Mouse (Mus musculus): ENCODE results near the gene Golt1a. TPM values are rescaled to one million over a fixed set of nuclear protein-coding genes. Genes with fewer than 3 reads are reported as not detected.

The Golt1a gene
- polyA plus RNA-seq, 1 experiment from 2014 or later, result not detected

DNA sequence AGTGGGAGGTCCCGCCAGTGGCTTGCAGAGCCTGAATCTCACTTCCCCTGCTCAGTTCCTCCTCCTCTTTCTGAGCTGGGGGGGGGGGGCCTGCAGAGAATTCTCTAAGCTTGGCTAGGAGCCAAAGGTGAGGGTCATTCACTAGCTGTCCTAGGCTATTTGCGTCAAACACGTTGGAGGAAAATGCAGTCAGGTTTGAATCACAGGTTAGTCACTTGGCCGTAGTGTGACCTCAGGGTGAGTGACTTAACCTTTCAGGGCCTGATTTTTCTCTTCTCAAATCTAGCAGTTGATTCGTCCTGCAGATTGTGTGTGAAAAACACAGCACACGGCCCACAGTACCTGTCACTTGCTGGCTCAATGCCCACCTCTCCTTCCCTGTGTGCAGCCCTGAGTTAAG is 39.3 kb upstream of the Golt1a start:
- H3K27ac ChIP-seq (ENCODE audit: low read depth, low read length), result no peak overlapping the region
- ATAC-seq, result no peak
- 49% methylated on average over 6 of the region's 6 CpGs for WGBS
- no peaks in the 10 kb centered on the region for H3K9me3 ChIP-seq (replicated peaks; ENCODE audit: control insufficient read depth, low read length)
- no peak overlapping the region for H3K4me2 ChIP-seq (ENCODE audit: low read length)
- no peak overlapping the region for H3K4me3 ChIP-seq (ENCODE audit: low read depth, low read length)
- no peak for DNase-seq (ENCODE audit: low spot score)
- H3K9ac ChIP-seq (ENCODE audit: low read length), result no peak overlapping the region
- H3K27me3 ChIP-seq (replicated peaks; ENCODE audit: control insufficient read depth, insufficient read depth, low read length), result no peaks in the 10 kb centered on the region
- peaks cover 51% of the 10 kb centered on the region for H3K36me3 ChIP-seq (ENCODE audit: control insufficient read depth, insufficient read depth, low read length)
- H3K4me1 ChIP-seq (ENCODE audit: control insufficient read depth, insufficient read depth, low read length), result peaks cover 13% of the 10 kb centered on the region

DNA sequence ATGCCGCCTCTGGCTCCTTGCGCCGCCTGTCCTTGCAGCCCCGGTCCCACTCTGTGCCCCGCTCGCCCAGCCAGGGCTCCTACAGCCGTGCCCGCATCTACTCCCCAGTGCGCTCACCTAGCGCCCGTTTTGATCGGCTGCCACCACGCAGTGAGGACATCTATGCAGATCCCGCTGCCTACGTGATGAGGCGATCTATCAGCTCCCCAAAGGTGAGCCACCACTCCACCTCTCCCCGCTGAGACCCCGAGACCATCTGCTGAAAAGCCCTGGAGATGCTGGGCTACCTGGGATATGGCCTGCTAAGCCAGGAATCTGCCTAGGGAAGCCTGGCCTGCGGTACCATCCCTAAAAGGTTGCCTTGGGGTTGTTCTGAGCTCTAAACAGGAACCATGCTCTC is 35.4 kb upstream of the Golt1a start:
- H3K27me3 ChIP-seq (replicated peaks; ENCODE audit: control insufficient read depth, insufficient read depth, low read length), result no peaks in the 10 kb centered on the region
- H3K4me2 ChIP-seq (ENCODE audit: low read length), result no peak overlapping the region
- ATAC-seq (no peak), DNase-seq (ENCODE audit: low spot score) (no peak)
- no peak overlapping the region for H3K9ac ChIP-seq (ENCODE audit: low read length)
- 94% methylated on average over 19 of the region's 19 CpGs for WGBS
- no peak overlapping the region for H3K27ac ChIP-seq (ENCODE audit: low read depth, low read length)
- peaks cover 44% of the 10 kb centered on the region for H3K36me3 ChIP-seq (ENCODE audit: control insufficient read depth, insufficient read depth, low read length)
- H3K4me1 ChIP-seq (ENCODE audit: control insufficient read depth, insufficient read depth, low read length), result no peaks in the 10 kb centered on the region
- no peaks in the 10 kb centered on the region for H3K9me3 ChIP-seq (replicated peaks; ENCODE audit: control insufficient read depth, low read length)
- H3K4me3 ChIP-seq (ENCODE audit: low read depth, low read length), result no peak overlapping the region

DNA sequence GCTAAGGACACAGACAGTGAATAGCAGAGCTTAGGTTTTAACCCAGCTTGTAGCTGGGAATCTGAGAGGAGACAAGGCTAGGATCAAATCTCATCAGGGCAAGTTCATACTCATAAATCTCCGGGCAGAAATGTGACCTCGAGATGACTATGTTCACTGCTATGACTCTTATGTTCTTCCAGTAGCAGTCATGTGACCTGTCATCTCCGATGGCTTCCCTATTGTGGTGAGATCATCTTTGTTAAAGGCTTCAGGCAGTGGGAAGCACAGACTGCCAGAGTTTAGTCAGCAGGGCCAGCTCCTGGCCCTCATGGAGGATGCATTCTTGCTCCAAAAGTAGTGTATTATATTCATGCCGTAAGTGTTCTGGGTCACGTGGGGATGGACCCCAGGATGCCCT is 32.6 kb upstream of the Golt1a start:
- DNase-seq (ENCODE audit: low spot score) (no peak), ATAC-seq (no peak)
- Histone ChIP-seq H3K9me3 (replicated peaks; ENCODE audit: control insufficient read depth, low read length) (no peaks in the 10 kb centered on the region), H3K36me3 (ENCODE audit: control insufficient read depth, insufficient read depth, low read length) (peaks cover 35% of the 10 kb centered on the region), H3K4me1 (ENCODE audit: control insufficient read depth, insufficient read depth, low read length) (no peaks in the 10 kb centered on the region), H3K9ac (ENCODE audit: low read length) (no peak overlapping the region), H3K27ac (ENCODE audit: low read depth, low read length) (no peak overlapping the region), H3K4me2 (ENCODE audit: low read length) (no peak overlapping the region), H3K27me3 (replicated peaks; ENCODE audit: control insufficient read depth, insufficient read depth, low read length) (no peaks in the 10 kb centered on the region), H3K4me3 (ENCODE audit: low read depth, low read length) (no peak overlapping the region)
- 85% methylated on average over 5 of the region's 5 CpGs for WGBS

DNA sequence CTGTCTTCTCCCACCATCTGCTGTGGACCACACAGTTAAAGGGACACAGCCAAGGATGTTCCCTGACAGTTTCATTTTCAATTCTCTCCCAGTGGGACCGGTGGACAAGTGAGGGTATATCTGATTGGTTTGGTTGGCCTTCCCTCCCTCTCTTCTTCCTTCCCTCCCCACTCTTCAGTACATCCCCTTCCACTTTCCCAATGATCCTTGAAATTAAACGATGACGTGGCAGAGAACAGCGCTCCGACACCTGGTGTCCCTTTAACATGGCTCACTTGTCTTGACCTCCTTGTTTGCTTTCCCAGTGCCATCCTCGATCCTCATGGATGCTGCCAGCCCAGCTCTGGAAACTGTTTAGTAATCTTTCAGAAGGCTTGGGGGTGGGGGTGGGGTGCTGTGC is 31.1 kb upstream of the Golt1a start:
- H3K36me3 ChIP-seq (ENCODE audit: control insufficient read depth, insufficient read depth, low read length), result peaks cover 34% of the 10 kb centered on the region

DNA sequence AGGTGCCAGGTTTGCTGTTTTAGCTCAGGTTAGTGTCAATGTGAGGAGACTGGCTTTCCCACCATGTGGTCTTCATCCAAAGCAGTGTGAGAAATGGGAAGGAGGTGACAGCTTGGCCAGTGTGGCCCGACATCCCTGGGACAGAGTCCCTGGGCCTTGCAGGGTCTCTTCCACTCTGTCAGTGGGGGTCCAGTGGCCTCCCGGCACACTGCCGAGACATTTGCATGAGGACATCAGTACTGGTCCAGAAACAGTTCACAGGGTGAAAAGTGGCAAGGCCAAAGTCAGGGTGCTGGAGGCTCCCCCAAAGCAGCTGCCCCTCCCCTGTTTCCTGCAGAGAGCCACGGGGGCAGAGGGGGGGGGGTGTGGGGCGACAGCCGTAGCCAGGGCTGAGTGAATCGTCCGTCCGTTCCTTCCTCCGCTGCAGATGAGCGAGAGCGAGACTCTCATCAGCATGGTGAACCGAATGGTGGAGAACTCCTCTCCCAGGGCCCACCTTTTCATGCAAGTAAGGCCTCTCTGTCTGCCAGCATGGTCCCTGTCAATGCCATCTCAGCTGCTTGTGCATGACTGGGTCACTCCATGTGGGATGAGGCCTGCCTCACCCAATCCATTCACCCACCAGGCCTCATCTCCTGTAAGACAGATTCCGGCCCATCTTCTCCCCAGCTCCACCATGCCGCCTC is 30.5 kb upstream of the Golt1a start:
- H3K27ac ChIP-seq (ENCODE audit: low read depth, low read length), result no peak overlapping the region
- no peak overlapping the region for H3K4me2 ChIP-seq (ENCODE audit: low read length)
- ATAC-seq (no peak), DNase-seq (ENCODE audit: low spot score) (no peak)
- H3K9me3 ChIP-seq (replicated peaks; ENCODE audit: control insufficient read depth, low read length), result no peaks in the 10 kb centered on the region
- no peak overlapping the region for H3K4me3 ChIP-seq (ENCODE audit: low read depth, low read length)
- H3K27me3 ChIP-seq (replicated peaks; ENCODE audit: control insufficient read depth, insufficient read depth, low read length), result no peaks in the 10 kb centered on the region
- 77% methylated on average over 15 of the region's 15 CpGs for WGBS
- no peak overlapping the region for H3K9ac ChIP-seq (ENCODE audit: low read length)
- H3K4me1 ChIP-seq (ENCODE audit: control insufficient read depth, insufficient read depth, low read length), result no peaks in the 10 kb centered on the region
- H3K36me3 ChIP-seq (ENCODE audit: control insufficient read depth, insufficient read depth, low read length), result peaks cover 29% of the 10 kb centered on the region

More for the DNA sequence above, 31.1 kb upstream of the Golt1a start:
- DNase-seq (ENCODE audit: low spot score) (no peak), ATAC-seq (no peak)
- H3K27me3 ChIP-seq (replicated peaks; ENCODE audit: control insufficient read depth, insufficient read depth, low read length), result no peaks in the 10 kb centered on the region
- H3K4me3 ChIP-seq (ENCODE audit: low read depth, low read length), result no peak overlapping the region
- no peaks in the 10 kb centered on the region for H3K9me3 ChIP-seq (replicated peaks; ENCODE audit: control insufficient read depth, low read length)
- no peak overlapping the region for H3K9ac ChIP-seq (ENCODE audit: low read length)
- H3K27ac ChIP-seq (ENCODE audit: low read depth, low read length), result no peak overlapping the region
- H3K4me2 ChIP-seq (ENCODE audit: low read length), result no peak overlapping the region
- WGBS, result 86% methylated on average over 6 of the region's 6 CpGs
- H3K4me1 ChIP-seq (ENCODE audit: control insufficient read depth, insufficient read depth, low read length), result no peaks in the 10 kb centered on the region

DNA sequence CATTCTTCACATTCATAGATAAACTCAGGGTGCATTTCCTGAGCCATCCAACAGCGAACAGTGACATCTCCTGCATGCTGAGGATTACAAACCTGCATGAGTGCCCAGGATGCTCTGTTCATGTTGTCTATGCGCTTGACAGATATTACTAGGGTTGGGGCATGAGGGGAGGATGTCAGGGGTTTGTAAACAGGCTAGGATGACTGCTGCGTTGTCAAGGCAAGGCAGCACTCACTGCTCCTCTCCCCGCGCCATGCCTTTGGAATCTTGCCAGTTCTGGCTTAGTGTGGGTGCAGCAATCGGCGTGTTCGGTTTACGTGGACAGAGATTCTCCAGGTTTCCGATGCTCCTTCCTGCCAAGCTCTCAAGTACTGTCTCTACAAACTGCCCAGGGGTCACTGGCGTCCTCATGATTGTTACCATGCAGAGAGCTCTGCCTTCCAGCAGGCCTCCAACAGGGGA is 29.9 kb upstream of the Golt1a start:
- Histone ChIP-seq H3K4me2 (ENCODE audit: low read length) (no peak overlapping the region), H3K4me3 (ENCODE audit: low read depth, low read length) (no peak overlapping the region), H3K27ac (ENCODE audit: low read depth, low read length) (no peak overlapping the region), H3K36me3 (ENCODE audit: control insufficient read depth, insufficient read depth, low read length) (peaks cover 24% of the 10 kb centered on the region), H3K4me1 (ENCODE audit: control insufficient read depth, insufficient read depth, low read length) (no peaks in the 10 kb centered on the region), H3K27me3 (replicated peaks; ENCODE audit: control insufficient read depth, insufficient read depth, low read length) (no peaks in the 10 kb centered on the region), H3K9me3 (replicated peaks; ENCODE audit: control insufficient read depth, low read length) (no peaks in the 10 kb centered on the region), H3K9ac (ENCODE audit: low read length) (no peak overlapping the region)
- ATAC-seq (no peak), DNase-seq (ENCODE audit: low spot score) (no peak)
- WGBS, result 73% methylated on average over 11 of the region's 11 CpGs

DNA sequence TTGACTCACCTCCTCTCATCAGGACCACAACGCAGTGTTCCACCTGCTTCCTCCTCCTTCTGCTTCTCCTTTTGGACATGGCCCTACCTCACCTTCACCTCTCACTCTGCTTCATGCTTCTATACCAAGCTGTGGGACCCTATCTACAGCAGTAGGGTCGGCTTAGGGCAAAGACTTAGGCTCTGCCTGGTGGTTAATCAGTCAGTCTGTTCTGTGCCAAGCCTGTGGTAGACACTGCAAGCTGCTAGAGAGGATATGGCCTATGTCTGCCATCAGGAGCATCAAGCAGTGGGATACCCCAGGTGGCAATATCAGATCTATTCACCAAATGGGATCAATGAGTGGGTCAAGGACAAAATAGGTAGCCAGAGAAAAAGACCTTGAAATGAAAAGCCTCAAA is 29.1 kb upstream of the Golt1a start:
- Histone ChIP-seq H3K9me3 (replicated peaks; ENCODE audit: control insufficient read depth, low read length) (no peaks in the 10 kb centered on the region), H3K27me3 (replicated peaks; ENCODE audit: control insufficient read depth, insufficient read depth, low read length) (no peaks in the 10 kb centered on the region), H3K4me1 (ENCODE audit: control insufficient read depth, insufficient read depth, low read length) (no peaks in the 10 kb centered on the region), H3K4me2 (ENCODE audit: low read length) (no peak overlapping the region), H3K36me3 (ENCODE audit: control insufficient read depth, insufficient read depth, low read length) (peaks cover 27% of the 10 kb centered on the region), H3K9ac (ENCODE audit: low read length) (no peak overlapping the region), H3K4me3 (ENCODE audit: low read depth, low read length) (no peak overlapping the region), H3K27ac (ENCODE audit: low read depth, low read length) (no peak overlapping the region)
- ATAC-seq (no peak), DNase-seq (ENCODE audit: low spot score) (no peak)
- WGBS, result 90% methylated on average over 2 of the region's 2 CpGs

DNA sequence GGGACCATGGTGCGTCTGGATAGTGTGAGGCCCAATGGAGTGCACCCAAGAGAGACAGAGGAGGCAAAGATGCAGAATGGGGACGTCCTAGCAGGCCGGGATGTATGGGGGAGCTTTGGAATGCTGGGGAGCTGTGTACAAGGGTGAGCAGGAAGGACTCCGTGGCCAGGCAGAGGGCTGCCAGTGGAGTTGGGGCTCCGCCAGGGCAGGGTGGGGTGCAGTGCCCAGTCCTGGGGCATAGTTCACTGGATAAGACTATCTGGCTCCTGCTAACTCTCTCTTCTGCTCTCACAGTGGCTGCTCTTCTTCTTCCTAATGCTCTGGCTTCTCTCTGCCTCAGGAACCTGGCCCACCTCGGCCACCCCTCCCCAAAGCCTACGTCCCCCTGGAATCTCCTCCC is 23.7 kb upstream of the Golt1a start:
- no peak for ATAC-seq
- WGBS, result 86% methylated on average over 7 of the region's 7 CpGs
- peaks cover 54% of the 10 kb centered on the region for H3K36me3 ChIP-seq (ENCODE audit: control insufficient read depth, insufficient read depth, low read length)

DNA sequence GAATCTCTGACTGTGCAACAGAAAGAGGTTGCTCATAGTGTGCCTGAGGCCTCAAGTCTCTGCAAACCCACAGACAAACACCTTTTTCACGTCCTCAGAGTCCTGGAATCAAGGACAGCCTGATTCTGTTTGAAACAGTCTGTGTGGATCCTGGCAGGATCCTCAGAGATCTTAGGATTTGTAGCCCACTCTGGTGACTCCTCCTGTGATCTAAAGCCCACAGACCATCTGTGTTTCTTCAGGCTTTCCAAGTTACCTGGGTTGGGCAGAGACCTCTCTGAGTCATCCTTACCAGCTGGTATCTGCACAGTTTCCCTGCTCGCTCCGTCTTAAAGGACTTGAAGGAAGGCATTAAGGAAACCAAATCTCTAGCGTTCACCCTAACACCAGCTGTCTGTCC is 22.5 kb upstream of the Golt1a start:
- no peak overlapping the region for H3K4me2 ChIP-seq (ENCODE audit: low read length)
- no peaks in the 10 kb centered on the region for H3K4me1 ChIP-seq (ENCODE audit: control insufficient read depth, insufficient read depth, low read length)
- WGBS, result 92% methylated on average over 4 of the region's 4 CpGs
- peaks cover 59% of the 10 kb centered on the region for H3K36me3 ChIP-seq (ENCODE audit: control insufficient read depth, insufficient read depth, low read length)
- DNase-seq (ENCODE audit: low spot score) (no peak), ATAC-seq (no peak)
- no peaks in the 10 kb centered on the region for H3K27me3 ChIP-seq (replicated peaks; ENCODE audit: control insufficient read depth, insufficient read depth, low read length)
- no peak overlapping the region for H3K9ac ChIP-seq (ENCODE audit: low read length)
- H3K27ac ChIP-seq (ENCODE audit: low read depth, low read length), result no peak overlapping the region
- H3K4me3 ChIP-seq (ENCODE audit: low read depth, low read length), result no peak overlapping the region
- H3K9me3 ChIP-seq (replicated peaks; ENCODE audit: control insufficient read depth, low read length), result no peaks in the 10 kb centered on the region

More for the DNA sequence above, 23.7 kb upstream of the Golt1a start:
- no peak overlapping the region for H3K9ac ChIP-seq (ENCODE audit: low read length)
- no peak overlapping the region for H3K4me3 ChIP-seq (ENCODE audit: low read depth, low read length)
- no peaks in the 10 kb centered on the region for H3K4me1 ChIP-seq (ENCODE audit: control insufficient read depth, insufficient read depth, low read length)
- H3K27ac ChIP-seq (ENCODE audit: low read depth, low read length), result no peak overlapping the region
- no peaks in the 10 kb centered on the region for H3K27me3 ChIP-seq (replicated peaks; ENCODE audit: control insufficient read depth, insufficient read depth, low read length)
- no peaks in the 10 kb centered on the region for H3K9me3 ChIP-seq (replicated peaks; ENCODE audit: control insufficient read depth, low read length)
- DNase-seq (ENCODE audit: low spot score), result no peak
- no peak overlapping the region for H3K4me2 ChIP-seq (ENCODE audit: low read length)
